Mouse (Mus musculus) cerebellum, postnatal 36 days (tissue): ENCODE measurements around the gene Stx11.
"Not testable (repeated sequence)": the region's sequence is repeated elsewhere in the genome, so short reads cannot be mapped to it uniquely, and the experiment has no call there.

Source experiments
- DNase-seq, 2 experiments: peaks; one replicate each; pipeline ENCODE4 v3.0.0; 2021 to 2022; ENCODE audit warnings: mixed read lengths in 2 of 2

Stx11 gene

DNA sequence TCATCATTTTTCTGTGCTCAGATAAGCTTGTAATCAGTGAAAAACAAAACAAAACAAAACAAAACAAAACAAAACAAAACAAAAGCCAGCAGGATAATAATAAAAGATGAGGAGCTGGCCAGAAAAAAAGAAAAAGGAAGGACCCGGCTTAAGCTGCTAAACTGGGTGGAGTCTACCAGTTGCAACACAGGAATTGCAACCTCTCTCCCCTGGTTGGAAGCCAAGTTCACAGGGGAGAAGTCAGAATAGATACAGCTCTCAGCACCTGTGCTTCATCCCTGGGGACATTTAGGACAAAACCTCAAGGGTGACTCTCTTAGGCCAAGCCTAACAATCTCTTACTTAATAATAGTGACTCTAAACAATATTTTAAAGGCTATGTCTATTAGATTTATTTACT lies 8.3 kb downstream of the Stx11 start:
- no peak for DNase-seq

DNA sequence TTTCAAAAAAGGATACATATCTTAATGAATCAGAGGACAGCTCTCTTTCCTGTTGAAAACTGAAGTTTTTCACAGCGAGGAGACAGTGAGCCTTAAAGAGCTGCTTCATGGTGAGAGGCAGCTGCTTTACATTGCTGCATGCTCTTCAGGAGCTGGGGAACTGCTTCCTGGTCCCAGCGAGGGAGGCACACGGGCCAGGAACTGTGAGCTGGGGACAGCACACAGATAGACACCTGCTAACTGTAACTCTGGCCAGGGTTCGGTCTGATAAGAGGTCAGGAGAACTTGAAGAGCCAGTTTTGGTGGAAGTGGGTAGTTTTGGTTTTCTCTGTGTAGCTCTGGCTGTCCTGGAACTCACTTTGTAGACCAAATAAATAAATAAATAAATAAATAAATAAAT lies 12.7 kb downstream of the Stx11 start:
- not testable (repeated sequence) for DNase-seq

DNA sequence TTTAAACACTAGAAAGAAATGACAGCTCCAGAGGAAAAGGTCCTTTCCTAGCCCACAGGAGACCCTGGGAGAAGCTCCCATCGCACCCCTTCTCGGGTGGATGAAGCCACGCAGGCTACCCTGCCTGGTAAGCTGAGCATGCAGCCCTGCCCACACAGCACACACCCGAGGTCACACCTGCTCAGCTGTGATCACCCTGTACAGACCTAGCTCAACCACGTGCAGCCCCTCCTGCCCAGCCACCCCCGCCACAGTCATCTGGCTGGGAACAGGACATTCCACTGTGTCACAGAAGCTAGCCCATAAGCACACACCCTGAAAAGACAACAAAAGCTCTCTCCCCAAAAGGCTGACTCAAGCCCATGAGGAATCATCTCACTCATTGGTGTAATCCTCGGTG lies 14.8 kb downstream of the Stx11 start:
- no peak for DNase-seq

DNA sequence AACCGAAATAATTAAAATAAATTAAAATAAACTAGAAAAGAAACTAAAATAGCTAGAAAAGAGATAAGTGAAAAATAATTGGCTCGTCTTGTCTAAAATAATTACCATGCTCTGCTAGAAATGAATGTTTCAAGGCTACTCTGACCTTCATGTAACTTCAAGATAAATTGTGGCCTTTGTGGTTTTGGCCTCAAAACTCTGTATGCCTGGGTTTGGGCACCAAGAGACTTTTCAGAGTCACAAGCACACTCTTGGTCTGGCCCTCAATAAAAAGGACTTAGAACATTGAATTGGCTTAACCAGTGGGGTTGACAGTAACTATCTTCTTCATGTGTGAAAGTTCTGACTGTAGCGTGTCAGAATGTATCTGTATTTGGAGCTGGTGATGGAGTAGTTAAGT lies 16.5 kb downstream of the Stx11 start:
- no peak for DNase-seq

DNA sequence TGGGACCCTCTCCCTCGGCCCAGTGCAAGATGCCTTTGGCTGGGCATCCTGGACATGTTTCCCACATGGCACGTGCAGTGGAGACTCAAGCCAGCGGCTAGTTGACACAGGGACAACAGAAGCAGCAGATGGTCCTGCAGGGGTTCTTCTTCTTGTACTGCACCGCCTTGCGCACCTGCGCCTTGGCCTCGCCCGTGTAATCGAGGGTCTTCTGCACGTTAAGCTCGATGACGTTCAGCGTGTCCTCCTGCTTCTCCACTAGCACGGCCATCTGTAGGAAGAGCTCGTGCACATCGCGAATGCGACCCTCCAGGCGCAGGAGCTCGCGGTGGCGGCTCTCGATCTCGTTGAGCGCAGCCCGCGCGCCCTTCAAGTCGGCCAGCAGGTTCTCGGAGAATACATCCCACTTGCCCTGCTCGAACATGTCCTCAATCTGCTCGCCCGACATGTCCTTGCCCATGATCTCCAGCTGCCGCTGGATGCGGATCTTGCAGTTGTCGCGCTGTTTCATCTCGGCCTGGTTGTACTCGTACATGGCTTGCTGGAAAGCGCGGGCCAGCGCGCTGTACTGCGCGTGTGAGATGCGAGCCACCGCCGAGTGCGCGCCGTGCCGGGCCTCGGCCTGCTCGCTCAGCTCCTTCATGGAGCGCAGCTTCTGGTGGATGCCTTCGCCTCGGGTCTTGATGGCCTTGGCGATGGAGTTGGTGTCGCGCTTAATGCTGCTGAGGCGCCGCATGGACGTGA lies 22.9 kb downstream of the Stx11 start:
- peak; percentile 32 to 35 for DNase-seq

DNA sequence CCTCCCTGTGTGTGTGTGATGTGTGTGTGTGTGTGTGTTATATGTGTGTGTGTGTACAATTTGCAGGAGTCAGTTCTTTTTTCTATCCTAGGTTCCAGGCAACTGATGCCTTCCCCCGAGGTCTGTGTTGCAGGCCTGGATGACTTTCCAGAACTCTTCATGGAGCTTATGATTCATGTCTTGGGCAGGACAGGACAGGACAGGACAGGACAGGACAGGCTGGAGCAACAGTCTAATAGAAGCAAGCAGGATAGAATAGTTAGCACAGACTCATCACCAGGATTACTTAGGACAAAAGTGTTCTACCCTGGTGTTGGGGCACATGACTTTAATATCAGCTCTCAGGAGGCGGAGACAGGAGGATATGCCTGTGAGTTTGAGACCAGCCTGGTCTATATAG lies 25.3 kb downstream of the Stx11 start:
- no peak for DNase-seq

DNA sequence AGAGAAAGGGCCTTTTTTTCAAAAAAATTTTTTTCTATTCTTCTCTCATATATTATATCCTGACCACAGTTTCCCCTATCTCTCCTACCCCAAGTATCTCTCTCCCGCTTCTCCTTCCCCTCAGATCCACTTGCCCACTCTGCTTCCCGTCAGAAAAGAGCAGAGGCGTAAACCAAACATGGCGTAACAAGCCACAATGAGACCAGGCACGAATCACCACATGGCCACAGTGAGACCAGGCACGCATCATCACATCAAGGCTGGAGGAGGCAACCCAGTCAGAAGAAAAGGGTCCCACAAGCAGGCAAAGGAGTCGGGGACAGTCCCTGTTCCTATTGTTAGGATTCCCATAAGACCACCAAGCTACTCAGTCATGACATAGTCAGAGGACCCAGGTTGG lies 28.0 kb downstream of the Stx11 start:
- DNase-seq, result no peak

DNA sequence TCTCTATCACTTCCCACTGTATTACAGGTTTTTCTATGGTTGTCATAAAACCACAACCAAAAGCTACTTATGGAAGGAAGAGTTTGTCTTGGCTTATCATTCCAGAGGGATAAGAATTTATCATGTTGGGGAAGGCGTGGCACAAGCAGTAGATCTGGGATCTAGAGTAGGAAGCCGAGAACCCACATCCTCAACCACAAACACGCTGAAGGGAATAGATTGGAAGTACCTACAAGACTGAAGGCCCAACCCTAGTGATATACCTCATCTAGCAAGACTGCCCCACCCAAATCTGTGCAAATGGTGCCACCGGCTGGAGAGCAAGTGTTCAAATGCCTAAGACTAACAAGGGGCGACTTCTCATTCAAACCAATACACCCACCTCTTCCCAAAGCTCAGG lies 28.5 kb downstream of the Stx11 start:
- DNase-seq, result no peak

DNA sequence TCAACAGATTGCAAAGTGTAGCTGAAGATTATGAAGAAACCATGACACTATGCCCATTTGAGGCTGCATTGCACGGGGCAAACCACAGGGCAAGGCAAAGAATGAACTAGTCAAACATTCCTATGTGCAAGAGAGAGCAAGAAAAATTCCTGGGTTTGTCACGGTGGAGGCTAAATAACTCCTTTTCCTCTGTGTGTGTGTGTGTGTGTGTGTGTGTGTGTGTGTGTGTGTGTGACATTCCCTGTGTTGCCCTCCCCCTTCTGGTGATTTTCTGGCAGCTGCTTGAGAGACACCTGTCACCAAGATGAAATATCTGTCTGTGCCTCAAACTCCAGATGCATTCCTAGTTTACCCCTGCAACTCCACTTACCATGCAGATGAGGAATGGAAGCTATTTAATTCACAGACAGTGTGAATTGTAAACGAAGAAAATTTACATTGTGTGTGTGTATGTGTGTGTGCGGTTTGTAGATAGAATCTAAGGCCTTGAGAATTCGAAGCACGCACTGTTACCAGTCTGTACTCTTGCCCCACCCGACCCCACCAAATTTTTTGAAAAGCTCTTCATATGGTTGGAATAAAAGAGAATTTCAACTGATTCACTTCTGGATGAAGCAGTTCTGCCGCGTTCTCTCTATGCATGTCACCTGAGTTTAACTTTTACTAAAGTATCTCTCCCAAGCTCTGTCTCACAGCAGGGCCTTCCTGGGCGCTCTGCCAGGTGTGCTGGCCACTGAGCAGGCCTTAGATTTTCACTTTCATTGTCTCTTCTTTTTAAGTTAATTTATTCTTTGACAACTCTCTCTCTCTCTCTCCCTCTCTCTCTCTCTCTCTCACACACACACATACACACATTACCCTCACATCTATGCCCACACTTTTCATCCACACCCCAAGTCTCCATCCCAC lies 32.4 kb downstream of the Stx11 start:
- DNase-seq, result no peak

DNA sequence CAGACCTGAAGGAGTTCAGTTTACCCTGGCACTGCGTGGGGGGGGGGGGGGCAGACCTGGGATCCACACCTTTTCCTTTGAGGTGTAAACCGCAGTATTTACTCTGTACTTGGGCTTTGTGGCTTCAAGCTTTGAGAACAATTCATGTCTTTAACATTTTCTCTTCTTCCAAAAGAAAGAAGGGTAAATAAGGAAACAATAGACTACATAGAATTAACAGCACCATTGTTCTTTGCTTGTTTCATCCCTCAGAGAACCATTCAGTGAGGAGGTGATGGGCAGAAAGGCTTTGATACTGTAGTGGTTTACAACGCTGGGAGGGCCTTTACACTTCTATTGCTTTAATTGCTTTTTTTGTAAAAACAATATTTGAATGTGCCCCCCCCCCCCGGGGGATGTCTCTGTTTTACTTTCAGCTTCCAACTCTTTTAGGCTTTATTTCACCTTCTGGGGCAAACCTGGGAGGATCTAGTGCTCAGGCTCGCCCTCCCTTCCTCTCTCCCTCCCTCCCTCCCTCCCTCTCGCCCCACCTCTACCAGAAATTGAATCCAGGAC lies 33.7 kb downstream of the Stx11 start:
- DNase-seq, result no peak

DNA sequence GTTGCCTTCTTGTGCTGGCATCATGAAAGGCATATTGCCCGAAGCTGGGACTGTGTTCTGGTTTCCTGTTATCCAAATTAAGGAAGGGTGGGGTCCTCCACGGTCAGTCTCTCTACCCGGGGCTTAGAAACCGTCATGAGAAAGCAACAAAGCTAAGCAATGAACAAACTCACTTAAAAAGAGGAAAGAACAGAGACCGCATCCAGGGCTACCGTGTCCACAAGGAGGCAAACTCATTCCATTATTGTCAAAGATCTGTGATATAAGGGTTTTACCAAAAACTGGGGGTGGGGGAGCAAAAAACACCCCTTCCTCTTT lies 34.3 kb downstream of the Stx11 start:
- DNase-seq, result no peak

DNA sequence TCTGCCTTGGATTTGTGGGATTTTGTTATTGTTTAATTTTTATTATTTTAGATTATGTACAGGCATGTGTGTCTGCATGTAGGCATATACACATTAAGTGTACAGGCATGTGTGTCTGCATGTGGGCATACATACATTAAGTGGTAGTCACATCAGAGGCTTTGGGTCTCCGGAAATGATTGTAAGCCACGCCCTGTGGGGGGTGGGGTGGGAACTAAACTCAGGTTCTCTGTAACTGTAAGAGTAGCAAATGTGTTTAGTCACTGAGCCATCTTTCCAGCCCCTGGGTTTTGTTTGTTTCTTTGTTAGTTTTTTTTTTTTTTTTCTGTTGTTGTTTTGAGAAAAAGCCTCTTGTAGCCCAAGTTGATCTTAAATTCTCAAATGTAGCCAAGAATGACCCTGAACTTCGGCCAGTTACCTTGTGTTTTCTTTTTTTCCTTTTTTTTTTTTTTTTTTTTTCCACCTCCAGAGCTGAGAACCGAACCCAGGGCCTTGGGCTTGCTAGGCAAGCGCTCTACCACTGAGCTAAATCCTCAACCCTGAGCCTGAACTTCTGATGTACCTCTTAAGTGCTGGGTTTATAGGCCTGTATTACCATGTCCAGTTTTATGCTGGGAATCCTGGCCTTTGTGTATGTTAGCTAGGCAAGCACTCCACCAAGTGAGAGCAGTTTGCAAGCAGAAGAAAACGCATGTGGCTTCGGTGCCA lies 34.8 kb downstream of the Stx11 start:
- no peak for DNase-seq

DNA sequence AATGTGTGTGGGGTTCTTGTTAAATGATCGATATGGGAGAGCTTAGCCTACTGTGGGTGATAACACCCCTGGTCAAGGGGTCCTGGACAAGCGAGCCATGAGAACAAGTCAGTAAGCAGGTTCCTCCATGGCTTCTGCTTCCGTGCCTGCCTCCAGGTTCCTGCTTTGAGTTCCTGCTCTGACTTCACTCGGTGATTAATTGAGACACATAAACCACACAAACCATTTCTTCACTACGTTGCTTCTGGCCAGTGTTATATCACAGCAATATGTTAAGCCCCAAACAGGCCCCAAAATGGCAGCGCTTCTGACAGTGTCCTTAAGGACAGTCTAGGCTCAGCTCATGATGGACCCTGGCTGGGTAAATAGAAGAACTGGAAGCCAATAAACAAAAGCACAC lies 35.9 kb downstream of the Stx11 start:
- no peak for DNase-seq

DNA sequence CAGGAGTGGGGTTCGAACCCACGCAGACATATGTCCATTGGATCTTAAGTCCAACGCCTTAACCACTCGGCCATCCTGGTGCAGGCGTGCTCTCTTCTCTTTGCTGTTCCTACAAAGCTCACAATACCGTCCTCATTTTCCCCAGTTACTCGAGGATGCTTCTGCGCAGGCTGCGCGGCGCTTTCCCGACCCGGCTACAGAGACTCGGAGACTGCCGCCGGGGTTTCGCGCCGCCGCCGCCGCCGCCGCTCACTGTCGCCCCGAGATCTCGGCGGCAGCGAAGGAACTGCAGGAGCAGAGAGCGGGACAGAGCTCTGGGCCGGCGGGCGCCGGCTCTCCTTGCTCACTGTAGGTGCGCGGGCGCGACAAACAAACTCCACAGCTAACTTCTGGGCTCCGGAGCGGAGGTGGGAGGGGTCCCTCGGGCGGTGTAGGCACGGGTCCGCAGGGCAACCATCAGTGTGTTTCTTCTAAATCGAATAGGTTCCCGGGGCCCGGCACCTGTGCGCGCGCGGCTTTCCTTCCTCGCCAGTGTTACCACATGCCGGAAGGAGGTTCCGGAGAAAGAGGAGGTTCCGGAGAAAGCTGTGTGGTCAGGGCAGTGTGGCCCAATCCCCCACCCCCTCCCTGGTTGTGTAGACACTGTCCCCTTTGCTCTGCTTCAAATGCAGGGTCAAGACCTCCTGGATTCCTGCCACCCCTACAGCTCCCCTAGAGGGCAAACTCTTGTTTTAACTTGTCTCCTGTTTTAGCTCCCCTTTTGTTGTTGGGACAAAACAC lies 41.3 kb downstream of the Stx11 start:
- DNase-seq, result peak; percentile 90 to 99

DNA sequence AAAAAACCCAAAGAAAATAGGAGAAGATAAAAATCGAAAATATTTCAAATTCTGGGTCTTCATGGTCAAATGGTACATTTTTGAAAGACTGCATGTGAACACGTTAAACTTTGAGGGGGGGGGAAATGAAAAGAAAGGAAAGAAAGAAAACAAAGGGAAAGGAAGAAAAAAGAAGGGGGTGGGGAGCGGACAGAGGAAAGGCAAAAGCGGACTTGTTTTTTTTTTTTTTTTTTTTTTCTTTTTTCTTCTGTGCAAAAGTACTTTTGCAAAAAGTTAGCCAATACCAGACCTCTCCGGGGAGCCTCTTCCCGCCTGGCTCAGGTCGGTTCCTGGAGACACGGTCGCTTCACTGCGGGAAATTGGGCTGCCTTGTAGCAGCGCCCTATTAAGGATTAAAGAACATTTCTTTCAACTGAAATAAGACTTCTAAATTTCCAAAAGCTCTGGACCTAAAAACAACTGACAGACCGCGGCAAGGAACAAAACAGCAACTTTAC lies 42.0 kb downstream of the Stx11 start:
- no peak for DNase-seq

DNA sequence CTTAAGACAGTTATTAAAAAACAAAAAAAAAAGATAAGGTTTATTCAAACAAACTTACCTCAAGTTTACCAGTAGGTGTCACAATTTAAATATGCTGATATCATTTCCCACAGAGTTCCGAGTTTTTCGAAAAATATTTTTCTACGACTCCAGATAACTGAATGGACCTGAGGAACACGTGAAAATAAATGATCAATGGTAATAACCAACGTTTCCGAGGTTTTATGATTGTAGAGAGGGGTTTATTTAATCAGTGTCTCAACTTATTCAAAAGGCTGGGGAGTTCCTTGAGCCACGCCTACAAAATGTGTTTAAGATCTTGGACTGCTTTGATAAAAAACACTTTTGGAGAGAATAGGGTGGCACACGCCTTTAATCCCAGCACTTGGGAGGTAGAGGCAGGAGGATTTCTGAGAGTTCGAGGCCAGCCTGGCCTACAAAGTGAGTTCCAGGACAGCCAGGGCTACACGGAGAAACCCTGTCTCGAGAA lies 42.5 kb downstream of the Stx11 start:
- peak in 1 of 2 experiments; percentile 17 for DNase-seq

DNA sequence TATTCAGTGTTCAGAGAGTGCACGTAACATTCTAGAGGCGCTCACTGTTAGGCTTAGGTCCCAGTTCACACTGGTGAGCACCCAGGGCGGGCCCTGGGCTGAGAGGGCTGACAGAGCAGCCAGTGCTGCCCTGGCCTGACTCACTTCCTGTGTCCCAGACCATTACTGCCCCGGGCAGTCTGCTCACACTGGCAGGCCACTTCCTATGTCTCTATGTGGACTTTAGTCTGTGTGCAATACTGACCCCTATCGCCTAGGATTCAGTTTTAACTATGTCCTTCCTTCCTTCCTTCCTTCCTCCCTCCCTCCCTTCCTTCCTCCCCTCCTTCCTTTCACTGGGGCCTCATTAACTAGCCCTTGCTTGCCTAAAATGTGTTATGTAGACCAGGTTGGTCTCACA lies 44.8 kb downstream of the Stx11 start:
- no peak for DNase-seq

DNA sequence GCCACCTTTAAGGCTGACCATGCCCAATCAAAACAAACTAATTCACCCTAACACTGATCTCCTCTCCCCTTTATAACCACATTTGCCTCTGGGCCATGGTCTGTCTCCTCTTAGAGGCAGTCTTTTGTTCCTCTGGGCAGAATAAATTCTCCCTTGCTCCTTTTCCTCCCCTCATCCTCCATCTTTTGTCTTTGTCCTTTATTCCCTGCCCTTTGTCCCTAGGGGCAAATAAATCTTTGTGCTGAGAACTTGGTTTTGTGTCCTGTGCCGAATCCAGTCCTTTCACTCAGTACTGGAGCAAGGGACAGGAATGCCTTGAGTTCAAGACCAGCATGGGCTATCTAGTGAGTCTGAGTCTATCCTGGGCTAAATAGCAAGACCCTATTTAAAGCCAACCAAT lies 46.5 kb downstream of the Stx11 start:
- DNase-seq, result no peak

DNA sequence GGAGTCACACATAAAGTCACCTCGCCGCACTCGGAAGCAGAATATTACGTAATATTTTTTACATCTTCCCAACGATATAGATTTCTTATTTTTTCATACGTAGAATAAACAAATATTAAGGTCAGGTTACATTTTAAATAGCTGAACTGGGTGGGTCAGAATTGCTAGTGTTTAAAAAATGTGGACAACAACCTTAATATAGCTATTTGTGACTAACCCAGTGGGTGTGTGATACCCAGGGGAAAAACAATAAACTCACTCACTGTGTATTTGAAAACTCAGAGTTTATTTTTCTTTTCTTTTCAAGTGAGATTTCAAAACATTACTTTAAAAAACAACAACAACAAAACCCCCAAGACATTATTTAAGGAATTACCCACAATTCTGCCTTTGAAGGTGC lies 47.7 kb downstream of the Stx11 start:
- DNase-seq, result no peak

DNA sequence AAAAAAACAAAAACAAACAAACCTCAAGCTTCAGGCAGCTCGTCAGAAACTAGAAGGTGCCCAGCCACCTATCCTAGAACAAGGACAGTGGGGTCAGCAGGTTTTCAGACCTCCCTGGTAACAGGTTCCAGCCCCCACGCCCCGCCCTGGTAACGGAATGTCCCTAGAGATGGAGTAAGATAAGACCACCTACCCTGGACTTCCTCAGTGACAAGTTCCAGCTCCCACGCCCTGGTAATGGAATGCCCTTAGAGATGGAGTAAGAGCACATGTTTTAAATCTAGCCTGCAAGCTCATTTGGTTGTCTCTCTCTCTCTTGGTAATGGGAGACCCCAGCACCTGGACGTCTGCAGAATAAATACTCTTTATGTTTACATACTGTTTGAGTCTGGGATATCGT lies 48.3 kb downstream of the Stx11 start:
- DNase-seq, result no peak

DNA sequence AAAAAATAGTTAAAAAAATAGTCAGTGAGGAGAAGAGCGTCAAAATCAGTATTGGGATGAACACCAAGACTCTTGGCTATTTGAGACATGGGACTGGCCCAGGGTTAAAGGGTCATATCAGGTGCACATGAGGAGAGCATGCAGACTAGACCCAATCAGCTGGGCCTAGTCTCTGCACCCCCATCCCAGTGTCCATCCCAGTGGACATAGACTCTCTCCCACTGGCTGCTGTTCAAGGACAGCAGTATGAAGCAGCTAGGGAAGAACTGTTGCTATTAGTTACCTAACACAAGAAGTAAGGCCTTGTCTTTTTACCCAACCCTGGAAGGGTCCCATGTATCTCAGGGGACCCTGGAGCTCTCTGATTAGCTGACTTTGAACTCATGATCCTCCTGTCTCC lies 49.9 kb downstream of the Stx11 start:
- DNase-seq, result no peak

DNA sequence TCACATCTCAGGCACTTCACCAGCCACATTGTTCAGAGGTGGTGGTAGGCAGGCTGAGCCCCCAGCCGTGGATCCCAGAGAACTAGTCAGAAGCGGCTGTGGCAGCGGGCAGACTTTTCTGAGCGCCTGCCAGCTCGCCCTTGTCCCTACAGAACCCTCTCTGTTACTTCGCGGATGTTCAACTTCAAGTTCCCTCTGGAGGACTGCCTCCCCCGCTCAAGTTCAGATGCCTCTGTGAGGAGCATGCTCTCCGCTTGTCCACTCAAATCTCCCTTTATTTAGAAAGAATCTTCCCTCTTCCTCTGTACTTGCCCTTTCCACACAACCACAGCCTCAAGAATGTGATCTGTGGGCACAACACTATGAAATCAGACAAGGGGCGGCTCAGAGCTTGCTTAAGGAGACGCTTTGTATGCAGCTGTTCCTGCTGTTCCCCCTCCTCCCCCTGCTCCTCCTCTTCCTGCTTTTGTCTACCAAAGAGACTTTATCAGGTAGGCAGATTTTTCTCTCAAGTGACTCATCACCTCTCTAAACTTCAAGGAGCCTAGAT lies 52.0 kb downstream of the Stx11 start:
- DNase-seq, result no peak
